Mouse (Mus musculus) sigmoid colon, adult 10 weeks (tissue): ENCODE measurements around the gene Qk. TPM values are rescaled to one million over a fixed set of nuclear protein-coding genes. Genes with fewer than 3 reads are reported as not detected.

Source experiments
- polyA plus RNA-seq: library from polyadenylated mRNA; stranded (reverse); fragments of 350-450 nt; fragmentation: Illumina TruSeq; extraction: RNeasy Lipid Tissue Mini Kit (QIAGEN cat#74804); gene quantifications from one replicate; pipeline ENCODE4 v1.2.3, GENCODE M21; 2014; ENCODE audit warnings: low read depth, low replicate concordance

Qk gene
- polyA plus RNA-seq = 55.8 TPM

GRCm38 (mm10) chr17:10319685-10320455 is at the start of gene Qk:
Gene Qk (minus strand): TSS chr17:10319854.

